7 mouse cellular contexts compared by ENCODE assay signal in the genomic region with DNA sequence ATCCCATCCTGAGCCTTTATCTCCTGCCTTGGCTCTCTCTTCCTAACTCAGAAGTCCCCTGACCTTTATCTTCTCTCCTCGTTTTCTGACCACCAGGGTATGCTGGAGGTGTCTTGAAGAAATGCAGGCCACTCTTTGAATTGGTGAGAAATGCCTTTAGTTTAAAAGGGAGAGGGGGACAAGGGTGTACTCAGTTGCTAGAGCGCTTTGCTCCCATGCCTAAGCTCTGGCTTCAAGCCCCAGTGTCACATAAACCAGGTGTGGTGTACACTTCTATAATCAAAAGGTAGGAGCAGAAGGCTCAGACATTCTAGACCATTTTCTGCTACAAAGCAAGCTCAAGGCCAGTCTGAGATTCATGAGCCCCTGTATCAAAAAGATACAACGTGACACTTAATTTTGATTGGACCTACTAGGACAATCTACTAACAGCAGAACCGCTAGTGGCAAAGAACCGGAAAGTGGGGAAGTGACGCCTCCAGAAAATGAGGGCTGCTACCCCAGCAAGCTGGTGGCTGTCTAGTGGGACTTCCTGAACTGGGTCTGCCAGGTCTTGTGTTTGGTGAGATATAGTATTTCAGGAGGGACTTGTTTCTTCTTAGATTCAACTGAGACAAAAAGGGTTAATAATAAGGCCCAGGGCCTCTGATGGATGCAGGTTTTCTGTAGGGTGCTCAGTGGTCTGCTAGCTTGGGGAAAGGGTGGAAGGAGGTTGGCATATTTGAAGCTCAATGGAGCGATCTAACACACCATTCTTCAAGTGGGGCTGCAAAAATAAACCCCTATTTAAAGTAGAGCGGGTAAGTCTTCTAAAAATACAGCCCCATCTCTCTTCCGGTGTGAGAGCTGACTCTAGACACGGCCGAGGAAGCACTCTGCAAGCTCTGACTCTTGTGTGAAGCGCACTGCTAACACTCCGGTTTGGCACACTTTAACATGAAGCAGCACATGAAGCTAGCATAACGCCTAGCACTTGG.
A peak's percentile ranks its signal among the peaks of the same experiment; 100 is the strongest.
DNase-seq lines count a peak whose midpoint lies in the region; ATAC-seq and TF ChIP-seq lines count a peak whose summit lies in the region.

No protein-coding gene starts in this region.

- peak overlapping the region; percentile 65 for H3K27ac ChIP-seq in MEL (ENCODE audit: control insufficient read depth, low read depth, low read length)
- H3K27ac ChIP-seq in hindbrain, embryonic 15.5 days (replicated peaks), result peak overlapping the region; percentile 61
- H3K27ac ChIP-seq in midbrain, embryonic 12.5 days (replicated peaks), result peak overlapping the region; percentile 71; the same call in 1 of the 2 replicates

- no peaks in the 10 kb centered on the region for H3K9me3 ChIP-seq in MEL (replicated peaks; ENCODE audit: insufficient read depth, low read length)
- H3K9me3 ChIP-seq in hindbrain, embryonic 15.5 days, result no peaks in the 10 kb centered on the region
- no peaks in the 10 kb centered on the region for H3K9me3 ChIP-seq in midbrain, embryonic 12.5 days

- peak overlapping the region; percentile 83 to 93; a peak in 2 of 4 replicates for H3K4me3 ChIP-seq in MEL (ENCODE audit: control insufficient read depth in 1 of 2, insufficient read depth in 1 of 2, low read depth in 2 of 2, low read length in 2 of 2)
- H3K4me3 ChIP-seq in hindbrain, embryonic 15.5 days, result no peak overlapping the region
- H3K4me3 ChIP-seq in midbrain, embryonic 12.5 days, result no peak overlapping the region; the same call in 1 of the 2 replicates

- ATAC-seq in hindbrain, embryonic 15.5 days (ENCODE audit: low FRiP score, low read depth), result no peak
- no peak; the same call in 1 of the 2 replicates for ATAC-seq in midbrain, embryonic 12.5 days (ENCODE audit: low FRiP score, low read depth)

- peaks cover 2% of the 10 kb centered on the region; the same call in 1 of the 2 replicates for H3K79me2 ChIP-seq in MEL (ENCODE audit: control insufficient read depth, insufficient read depth, low read length, poor library complexity)

- peak; percentile 35 to 64; a peak in 3 of 4 replicates for TF ChIP-seq EP300 in MEL (IDR thresholded peaks at IDR 0.05; ENCODE audit: low read depth in 1 of 2, low read length in 2 of 2)

- no peak for TF ChIP-seq CTCF in MEL (IDR thresholded peaks at IDR 0.05 in 2 of 3, conservative IDR thresholded peaks at IDR 0.05 in 1 of 3; ENCODE audit: control insufficient read depth in 1 of 3, insufficient read depth in 1 of 3, low read depth in 2 of 3, low read length in 3 of 3, poor library complexity in 1 of 3, severe bottlenecking in 1 of 3)

- H3K9ac ChIP-seq in MEL (ENCODE audit: control insufficient read depth, low read depth, low read length, poor library complexity, severe bottlenecking), result 0 out of 2 replicates have a peak overlapping the region, but pooled peaks have one; percentile 4
- no peak overlapping the region for H3K9ac ChIP-seq in hindbrain, embryonic 15.5 days
- H3K9ac ChIP-seq in midbrain, embryonic 12.5 days (replicated peaks), result peak overlapping the region; percentile 57; the same call in 1 of the 2 replicates

- H3K4me2 ChIP-seq in hindbrain, embryonic 15.5 days, result peak overlapping the region; percentile 74; the same call in 1 of the 2 replicates
- peak overlapping the region; percentile 84 for H3K4me2 ChIP-seq in midbrain, embryonic 12.5 days (replicated peaks)

- H3K27me3 ChIP-seq in MEL (ENCODE audit: control insufficient read depth in 1 of 2, insufficient read depth in 2 of 2, low read length in 2 of 2), result no peaks in the 10 kb centered on the region
- H3K27me3 ChIP-seq in hindbrain, embryonic 15.5 days, result no peaks in the 10 kb centered on the region
- peaks cover 56% of the 10 kb centered on the region for H3K27me3 ChIP-seq in midbrain, embryonic 12.5 days

- TF ChIP-seq POLR2A in MEL (IDR thresholded peaks at IDR 0.05; ENCODE audit: control insufficient read depth in 1 of 2, insufficient read depth in 1 of 2, low read depth in 1 of 2, low read length in 2 of 2, poor library complexity in 1 of 2), result no peak

- 80% methylated on average over 14 of the region's 14 CpGs for WGBS in hindbrain, embryonic 15.5 days
- 78% methylated on average over 14 of the region's 14 CpGs for WGBS in midbrain, embryonic 12.5 days

- peaks cover 0 to 7% of the 10 kb centered on the region in 2 experiments; a peak in 2 of 4 replicates for H3K36me3 ChIP-seq in MEL (ENCODE audit: control insufficient read depth in 1 of 2, insufficient read depth in 2 of 2, low read length in 2 of 2)
- H3K36me3 ChIP-seq in hindbrain, embryonic 15.5 days, result no peaks in the 10 kb centered on the region
- no peaks in the 10 kb centered on the region for H3K36me3 ChIP-seq in midbrain, embryonic 12.5 days

- TF ChIP-seq RAD21 in MEL (IDR thresholded peaks at IDR 0.05; ENCODE audit: low read depth, low read length), result no peak

- H3K4me1 ChIP-seq in MEL (ENCODE audit: control insufficient read depth in 1 of 2, insufficient read depth in 2 of 2, low read length in 2 of 2), result peaks cover 0 to 24% of the 10 kb centered on the region in 2 experiments; a peak in 2 of 4 replicates
- peaks cover 23% of the 10 kb centered on the region for H3K4me1 ChIP-seq in hindbrain, embryonic 15.5 days (replicated peaks)
- peaks cover 22% of the 10 kb centered on the region for H3K4me1 ChIP-seq in midbrain, embryonic 12.5 days

- peak; percentile 72 for DNase-seq in CD4-positive, CD25-positive, alpha-beta regulatory T cell, adult 2 months (ENCODE audit: low read depth, low spot score)
- DNase-seq in MEL (ENCODE audit: low read depth, low spot score), result peak; percentile 71
- DNase-seq in thymus, postnatal 36 days, result peak; percentile 38 to 48
- DNase-seq in layer of hippocampus, postnatal 14 days (ENCODE audit: low spot score in 2 of 2), result no peak
- DNase-seq in cerebellum, adult 9-11 months, result no peak

TF ChIP-seq in MEL, 35 proteins besides CTCF, POLR2A, EP300 and RAD21:
- TF ChIP-seq UBTF (IDR thresholded peaks at IDR 0.05; ENCODE audit: borderline replicate concordance, insufficient read depth, low read depth, low read length), result no peak
- TF ChIP-seq TCF12 (IDR thresholded peaks at IDR 0.05; ENCODE audit: low read depth, low read length), result peak; percentile 44
- TF ChIP-seq GATA1 (IDR thresholded peaks at IDR 0.05; ENCODE audit: low read depth, low read length), result peak; percentile 44
- TF ChIP-seq TAL1 (IDR thresholded peaks at IDR 0.05; ENCODE audit: low read length), result peak; percentile 66
- TF ChIP-seq USF2 (IDR thresholded peaks at IDR 0.05; ENCODE audit: borderline replicate concordance in 1 of 2, insufficient read depth in 1 of 2, low read depth in 1 of 2, low read length in 2 of 2), result no peak
- no peak for TF ChIP-seq E2F4 (IDR thresholded peaks at IDR 0.05; ENCODE audit: borderline replicate concordance, low read depth, low read length)
- no peak for TF ChIP-seq MAX (IDR thresholded peaks at IDR 0.05; ENCODE audit: low read length)
- TF ChIP-seq NELFE (IDR thresholded peaks at IDR 0.05; ENCODE audit: low read depth, low read length), result 0 out of 2 replicates have a peak, but pooled peaks have one; percentile 1

Comparison
In these comparisons a context has a peak if more than half of its experiments do, and no peak if none do; other contexts are left out.
1. DNase-seq: peak in CD4-positive, CD25-positive, alpha-beta regulatory T cell, adult 2 months (single experiment), MEL (single experiment) and thymus, postnatal 36 days (2 of 2); none in layer of hippocampus, postnatal 14 days (0 of 2) and cerebellum, adult 9-11 months (single experiment).
2. H3K4me3 ChIP-seq: peak in MEL (2 of 2); none in hindbrain, embryonic 15.5 days (single experiment) and midbrain, embryonic 12.5 days (single experiment).
3. Peak in every context shown above with its lines, with median percentiles within 50 percentile points of each other: H3K27ac ChIP-seq.